Mouse (Mus musculus) forebrain, embryonic 11.5 days (tissue): ENCODE measurements around the gene 3110082I17Rik. TPM values are rescaled to one million over a fixed set of nuclear protein-coding genes. Genes with fewer than 3 reads are reported as not detected.

Experiments
- microRNA counts: library from miRNA; unstranded; fragments of <30 nt; microRNA quantifications from one replicate; lab custom pipeline; 2015
- microRNA-seq: library from miRNA; unstranded; fragments of <30 nt; microRNA quantifications from one replicate; pipeline ENCODE4, GENCODE M21; 2016; ENCODE audit not compliant: insufficient number of aligned reads
- polyA plus RNA-seq: library from polyadenylated mRNA; unstranded; fragments of >200 nt; fragmentation: Nextera tagmentation; extraction: Ambion mirVana; gene quantifications from 2 replicates; pipeline ENCODE4 v1.2.1, GENCODE M21; 2014

The 3110082I17Rik gene
- polyA plus RNA-seq, 1 experiment from 2014 or later = 38.5 TPM

MicroRNAs within 50 kb of the gene (microRNA counts, 519-probe panel; counts per million panel counts)
- microRNA mmu-miR-339-3p (lab: Ali Mortazavi, UCI) (31.2 counts per million), microRNA mmu-miR-339-5p (lab: Ali Mortazavi, UCI) (31.2 counts per million)

Small RNA genes within 50 kb of the gene (microRNA-seq; reads per million reads assigned to microRNA genes)
- gene Mir339 = 535 reads per million, percentile 60 among the genes with 10 or more reads in this experiment

Other genes starting within 250 kb of the 3110082I17Rik start
- 148 and 150 TPM in 2 replicates for gene Get4, start 208.2 kb downstream of the 3110082I17Rik start, polyA plus RNA-seq
- 1.9 and 2.0 TPM in 2 replicates for gene Adap1, start 134.9 kb downstream of the 3110082I17Rik start, polyA plus RNA-seq
- gene Cox19, start 109.1 kb downstream of the 3110082I17Rik start, polyA plus RNA-seq = 103 and 130 TPM in 2 replicates
- gene Cyp2w1, start 107.9 kb downstream of the 3110082I17Rik start, polyA plus RNA-seq = not detected in 2 replicates
- gene Gpr146, start 82.8 kb downstream of the 3110082I17Rik start, polyA plus RNA-seq = 1.8 and 1.9 TPM in 2 replicates
- gene C130050O18Rik, start 55.2 kb downstream of the 3110082I17Rik start, polyA plus RNA-seq = 0.17 and 0.23 TPM in 2 replicates
- 1.7 and 1.9 TPM in 2 replicates for gene Gper1, start 37.4 kb downstream of the 3110082I17Rik start, polyA plus RNA-seq
- gene Zfand2a, start 24.0 kb upstream of the 3110082I17Rik start, polyA plus RNA-seq = 6.4 and 7.9 TPM in 2 replicates
- gene Uncx, start 83.0 kb upstream of the 3110082I17Rik start, polyA plus RNA-seq = 27.3 and 28.2 TPM in 2 replicates